Mouse (Mus musculus) embryonic fibroblast, embryonic 13.5 days (primary cell): ENCODE results near the gene Foxr1.

Experiments used
- CTCF ChIP-seq: IDR thresholded peaks from 2 replicates; pipeline ENCODE4 v1.5.1; 2011; ENCODE audit warnings: mild to moderate bottlenecking, control low read depth, low read length, moderate library complexity, borderline replicate concordance; ENCODE audit not compliant: insufficient read depth
- POLR2A ChIP-seq: IDR thresholded peaks from 2 replicates; pipeline ENCODE4 v1.6.1; 2011; ENCODE audit warnings: low read depth, mild to moderate bottlenecking, control low read depth, low read length, moderate library complexity

GRCm38 (mm10) chr9:44485516-44486161 is 44.7 kb upstream of the Foxr1 start:
- TF ChIP-seq CTCF (no peak), POLR2A (no peak)
